24 mouse cellular contexts compared by ENCODE assay signal in the genomic region with DNA sequence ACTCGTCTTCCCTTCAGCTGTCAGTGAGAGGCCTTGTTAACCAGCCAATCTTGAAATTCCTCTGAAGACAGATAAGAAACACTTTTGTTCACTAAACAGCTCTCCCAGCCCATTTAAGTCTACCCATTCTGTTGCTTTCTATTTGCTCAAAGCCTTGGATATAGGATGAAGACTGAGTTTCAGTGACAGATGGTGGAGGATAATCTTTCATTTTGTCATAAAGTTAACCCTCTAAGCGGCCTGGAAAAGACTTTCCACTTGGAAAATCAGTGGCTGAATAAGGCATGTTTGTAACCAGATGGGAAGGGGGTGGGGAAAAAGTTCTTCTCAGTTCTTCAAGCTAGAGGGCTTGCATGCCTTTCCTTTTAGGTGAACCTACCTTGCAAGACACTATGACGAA. TPM values are rescaled to one million over a fixed set of nuclear protein-coding genes. Genes with fewer than 3 reads are reported as not detected.
DNase-seq lines count a peak whose midpoint lies in the region; ATAC-seq lines count a peak whose summit lies in the region.
"Had no signal": no experiment of that assay in that cellular context is flagged by ENCODE, and none has a peak within 500 bp of the region (broad histone marks: within the 10 kb centered on the region; RNA-seq: fewer than 3 reads in every experiment).

No protein-coding gene starts in this region.

- no peaks in the 10 kb centered on the region for H3K36me3 ChIP-seq in heart, embryonic 16.5 days (ENCODE audit: control insufficient read depth, insufficient read depth)
- H3K36me3 ChIP-seq: intestine, embryonic 15.5 days; limb, embryonic 13.5 days; lung, embryonic 15.5 days had no signal

- no peaks in the 10 kb centered on the region for H3K27me3 ChIP-seq in heart, embryonic 16.5 days (ENCODE audit: control insufficient read depth, insufficient read depth, low read length)
- H3K27me3 ChIP-seq: intestine, embryonic 15.5 days; limb, embryonic 13.5 days; lung, embryonic 15.5 days had no signal

- H3K9ac ChIP-seq in heart, embryonic 16.5 days (ENCODE audit: low read length): no peak overlapping the region
- H3K9ac ChIP-seq: hindbrain, embryonic 14.5 days; intestine, embryonic 15.5 days; limb, embryonic 13.5 days; liver, embryonic 14.5 days; lung, embryonic 15.5 days had no signal

- no peak overlapping the region for H3K4me3 ChIP-seq in heart, embryonic 16.5 days (ENCODE audit: low read length)
- H3K4me3 ChIP-seq: intestine, embryonic 15.5 days; limb, embryonic 13.5 days; lung, embryonic 15.5 days had no signal

- H3K9me3 ChIP-seq in heart, embryonic 16.5 days (replicated peaks; ENCODE audit: control insufficient read depth, low read length): no peaks in the 10 kb centered on the region
- H3K9me3 ChIP-seq: intestine, embryonic 15.5 days; limb, embryonic 13.5 days; lung, embryonic 15.5 days had no signal

- DNase-seq in frontal cortex, postnatal 14 days (ENCODE audit: low spot score in 2 of 2): no peak
- DNase-seq in heart, adult 9 months (ENCODE audit: low spot score in 2 of 2): no peak
- peak; percentile 42 for DNase-seq in brain, adult 2 months (ENCODE audit: low read depth, low spot score)
- peak; percentile 10 for DNase-seq in brain, embryonic 18.5 days (ENCODE audit: low read depth, low spot score)
- no peak for DNase-seq in gastrocnemius, postnatal 4 days (ENCODE audit: low spot score in 2 of 2)
- DNase-seq in urinary bladder, adult 2 months (ENCODE audit: low spot score): no peak
- DNase-seq: adrenal gland, adult 8-10 months; cerebellum, adult 11 months; cerebellum, postnatal 25 days; embryo, embryonic 11 days; gastrocnemius, postnatal 10 days; heart, adult 18-20 months; kidney, adult 9 months; kidney, postnatal 4 days; lung, postnatal 4 days; spleen, adult 18-20 months; thymus, adult 2 months had no signal

- 31% methylated on average over 3 of the region's 3 CpGs for WGBS in heart, embryonic 16.5 days

- H3K4me1 ChIP-seq in heart, embryonic 16.5 days (ENCODE audit: control insufficient read depth, insufficient read depth, low read length): peaks cover 7% of the 10 kb centered on the region; the same call in 1 of the 2 replicates
- H3K4me1 ChIP-seq: intestine, embryonic 15.5 days; limb, embryonic 13.5 days; lung, embryonic 15.5 days had no signal

- ATAC-seq in frontal cortex, adult (ENCODE audit: low TSS enrichment): peak; percentile 55
- ATAC-seq in heart, embryonic 16.5 days (replicated peaks; ENCODE audit: extremely low read depth, insufficient read depth, low FRiP score): no peak
- ATAC-seq: intestine, embryonic 15.5 days had no signal

- H3K4me2 ChIP-seq in heart, embryonic 16.5 days (ENCODE audit: low read depth, low read length): peak overlapping the region; percentile 38
- H3K4me2 ChIP-seq: hindbrain, embryonic 14.5 days; intestine, embryonic 15.5 days; limb, embryonic 13.5 days; lung, embryonic 15.5 days had no signal

- H3K27ac ChIP-seq in heart, embryonic 16.5 days (ENCODE audit: low read length): no peak overlapping the region
- H3K27ac ChIP-seq: hindbrain, embryonic 14.5 days; intestine, embryonic 15.5 days; limb, embryonic 13.5 days; liver, embryonic 14.5 days; lung, embryonic 15.5 days had no signal

RNA-seq across cellular contexts. Expression of a gene that starts 29.7 kb away (rescaled TPM):
- 81.2 and 87.7 TPM in 2 replicates for polyA plus RNA-seq in heart, embryonic 16.5 days (2015; fragmentation: Nextera tagmentation; extraction: Ambion mirVana)
- 100 to 1,000 TPM; 124 to 155 TPM for total RNA-seq in gastrocnemius, postnatal 4 days (2021)
- polyA plus RNA-seq in urinary bladder, adult 2 months (2012; rRNA removed): 85.7 and 95.0 TPM in 2 replicates

Comparison
In these comparisons a context has a peak if more than half of its experiments do, and no peak if none do; other contexts are left out.
1. DNase-seq: peak in brain, adult 2 months (single experiment) and brain, embryonic 18.5 days (single experiment); none in frontal cortex, postnatal 14 days (0 of 2), heart, adult 9 months (0 of 2), gastrocnemius, postnatal 4 days (0 of 2) and urinary bladder, adult 2 months (single experiment).